Mouse (Mus musculus) brain, embryonic 14.5 days (tissue): Measurements from ENCODE around the gene Nisch. TPM values are rescaled to one million over a fixed set of nuclear protein-coding genes. Genes with fewer than 3 reads are reported as not detected.
A peak's percentile ranks its signal among the peaks of the same experiment; 100 is the strongest.

Experiments
- DNase-seq: peaks from one replicate; pipeline ENCODE4 v3.0.0-alpha.2; 2011; ENCODE audit warnings: low read depth
- CTCF ChIP-seq: fragments of 200-500 bp; IDR thresholded peaks from 2 replicates; pipeline ENCODE4 v1.5.1; 2012; ENCODE audit warnings: inconsistent platforms, mild to moderate bottlenecking, moderate library complexity, borderline replicate concordance; ENCODE audit not compliant: insufficient read depth, insufficient read length; ENCODE audit errors: extremely low read depth
- POLR2A ChIP-seq: fragments of 200-500 bp; IDR thresholded peaks from 2 replicates; pipeline ENCODE4 v1.6.1; 2012; ENCODE audit warnings: mild to moderate bottlenecking, inconsistent platforms, borderline replicate concordance; ENCODE audit not compliant: poor library complexity, insufficient read depth, insufficient read length, severe bottlenecking; ENCODE audit errors: extremely low read depth
- polyA plus RNA-seq: library from polyadenylated mRNA; depleted of rRNA; stranded (reverse); fragments of >200 nt; gene quantifications from 2 replicates; pipeline ENCODE4 v1.2.3, GENCODE M21; 2012; rRNA removed

Nisch gene
- polyA plus RNA-seq, 1 experiment, result 506 TPM

- TF ChIP-seq POLR2A, result no peak
- TF ChIP-seq CTCF, result no peak
- DNase-seq, result peak; percentile 20
Measured at GRCm38 (mm10) chr14:31132031-31132430, 84.7 kb downstream of the Nisch start.

GRCm38 (mm10) chr14:31131272-31131821, 85.4 kb downstream of the Nisch start:
- no peak for TF ChIP-seq POLR2A
- no peak for TF ChIP-seq CTCF
- DNase-seq, result peak; percentile 65

GRCm38 (mm10) chr14:31130236-31131220, 86.2 kb downstream of the Nisch start, which contains the start of gene Nt5dc2:
TSS of gene Nt5dc2 (plus strand) at chr14:31131053.
- peak; percentile 97 for DNase-seq
- peak; percentile 94 for TF ChIP-seq POLR2A
- peak; percentile 19; the same call in 1 of the 2 replicates for TF ChIP-seq CTCF

GRCm38 (mm10) chr14:31129326-31130235, 87.2 kb downstream of the Nisch start:
- peak; percentile 28 for DNase-seq
- no peak for TF ChIP-seq POLR2A
- TF ChIP-seq CTCF, result no peak

- DNase-seq, result peak; percentile 100
- TF ChIP-seq CTCF (peak; percentile 46; the same call in 1 of the 2 replicates), POLR2A (peak; percentile 51; the same call in 1 of the 2 replicates)
Measured at GRCm38 (mm10) chr14:31128826-31129219, 87.9 kb downstream of the Nisch start, which contains the start of gene Smim4. TSS of gene Smim4 (minus strand) at chr14:31128956.

GRCm38 (mm10) chr14:31128101-31128825, 88.5 kb downstream of the Nisch start:
- TF ChIP-seq POLR2A, result no peak
- TF ChIP-seq CTCF, result no peak
- DNase-seq, result peak; percentile 78

GRCm38 (mm10) chr14:31126826-31127225, 89.9 kb downstream of the Nisch start:
- no peak for DNase-seq
- TF ChIP-seq POLR2A (no peak), CTCF (no peak)

- TF ChIP-seq CTCF (no peak), POLR2A (no peak)
- DNase-seq, result no peak
Measured at GRCm38 (mm10) chr14:31125106-31126075, 91.4 kb downstream of the Nisch start.

Other genes starting within 250 kb of the Nisch start
- gene Glt8d1, start 215.5 kb downstream of the Nisch start, polyA plus RNA-seq, result 100 and 116 TPM in 2 replicates
- gene Spcs1, start 215.3 kb downstream of the Nisch start, polyA plus RNA-seq, result 203 and 258 TPM in 2 replicates
- 40.4 and 48.8 TPM in 2 replicates for gene Pbrm1, start 197.8 kb downstream of the Nisch start, polyA plus RNA-seq
- gene Gnl3, start 197.8 kb downstream of the Nisch start, polyA plus RNA-seq, result 60.1 and 76.3 TPM in 2 replicates
- 31.2 and 46.2 TPM in 2 replicates for gene Smim4, start 88.0 kb downstream of the Nisch start, polyA plus RNA-seq
- 369 and 407 TPM in 2 replicates for gene Nt5dc2, start 85.9 kb downstream of the Nisch start, polyA plus RNA-seq
- 28.7 and 35.1 TPM in 2 replicates for gene Stab1, start 48.3 kb downstream of the Nisch start, polyA plus RNA-seq
- 4.6 and 6.3 TPM in 2 replicates for gene Tnnc1, start 8.6 kb downstream of the Nisch start, polyA plus RNA-seq
- 1.7 and 2.7 TPM in 2 replicates for gene Sema3g, start 914 bp upstream of the Nisch start, polyA plus RNA-seq
- gene Phf7, start 34.4 kb upstream of the Nisch start, polyA plus RNA-seq, result 7.4 and 8.7 TPM in 2 replicates
- gene Bap1, start 34.5 kb upstream of the Nisch start, polyA plus RNA-seq, result 136 and 158 TPM in 2 replicates
- 7.1 and 7.5 TPM in 2 replicates for gene Dnah1, start 107.0 kb upstream of the Nisch start, polyA plus RNA-seq
- gene Capn7, start 119.7 kb upstream of the Nisch start, polyA plus RNA-seq, result 61.6 and 67.7 TPM in 2 replicates
- gene Sh3bp5, start 219.1 kb upstream of the Nisch start, polyA plus RNA-seq, result 110 and 167 TPM in 2 replicates